Mouse (Mus musculus) testis, postnatal 10 days (tissue): ENCODE data around the gene Fgf16.

Experiments
- DNase-seq: peaks from one replicate; pipeline ENCODE4 v3.0.0; 2021; ENCODE audit warnings: low spot score

Gene Fgf16

DNA sequence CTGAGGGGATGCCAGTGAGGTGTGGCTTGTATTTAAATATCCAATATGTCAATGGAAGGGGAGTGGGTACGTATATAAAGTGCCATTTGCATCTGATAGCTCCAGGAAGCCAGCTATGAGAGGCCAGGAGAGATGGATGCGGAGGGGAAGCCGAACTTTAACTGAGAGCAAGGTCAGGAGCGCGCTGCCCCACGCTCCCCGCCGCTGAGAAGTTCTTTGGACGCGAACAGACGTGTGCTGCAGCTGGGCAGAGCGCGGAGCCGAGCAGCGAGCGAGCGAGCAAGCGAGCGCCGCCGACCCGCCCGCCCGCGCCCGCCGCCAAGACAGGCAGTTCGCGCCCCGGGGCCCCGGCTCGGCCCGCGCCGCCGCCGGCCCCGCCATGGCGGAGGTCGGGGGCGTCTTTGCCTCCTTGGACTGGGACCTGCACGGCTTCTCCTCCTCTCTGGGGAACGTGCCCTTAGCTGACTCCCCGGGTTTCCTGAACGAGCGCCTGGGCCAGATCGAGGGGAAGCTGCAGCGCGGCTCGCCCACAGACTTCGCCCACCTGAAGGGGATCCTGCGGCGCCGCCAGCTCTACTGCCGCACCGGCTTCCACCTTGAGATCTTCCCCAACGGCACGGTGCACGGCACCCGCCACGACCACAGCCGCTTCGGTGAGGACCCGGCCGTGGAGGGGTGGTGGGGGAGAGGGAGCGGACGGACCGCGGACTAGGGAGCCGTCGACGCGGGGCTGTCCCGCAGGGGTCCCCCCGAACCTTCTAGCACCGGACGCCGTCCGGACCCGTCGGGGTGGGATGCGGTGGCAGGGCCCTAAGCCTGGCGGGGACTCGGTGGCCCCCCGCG lies at the start of gene Fgf16:
Fgf16 (plus strand) TSS at position 118 of the 843 bp plus-strand sequence.
- peak; percentile 35 for DNase-seq

DNA sequence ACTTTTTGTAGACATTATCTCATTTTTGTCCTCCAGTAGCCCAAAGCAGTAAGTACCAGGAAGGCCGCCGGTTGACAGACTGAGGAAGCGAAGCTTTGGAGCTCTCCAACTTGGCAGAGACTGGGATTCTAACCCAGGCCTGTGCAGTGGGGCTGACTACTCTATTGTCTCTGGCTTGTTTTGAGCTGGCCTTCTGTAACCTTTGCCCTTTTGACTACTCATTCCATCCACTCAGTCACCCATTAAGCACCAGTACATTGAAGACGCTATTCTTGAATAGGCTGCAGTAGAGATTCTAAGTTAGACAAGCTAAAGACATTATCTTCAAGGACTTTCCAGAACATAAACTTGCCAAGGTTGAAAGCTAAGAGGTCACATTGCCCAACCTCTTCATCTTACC lies 49.3 kb upstream of the Fgf16 start:
- no peak for DNase-seq

DNA sequence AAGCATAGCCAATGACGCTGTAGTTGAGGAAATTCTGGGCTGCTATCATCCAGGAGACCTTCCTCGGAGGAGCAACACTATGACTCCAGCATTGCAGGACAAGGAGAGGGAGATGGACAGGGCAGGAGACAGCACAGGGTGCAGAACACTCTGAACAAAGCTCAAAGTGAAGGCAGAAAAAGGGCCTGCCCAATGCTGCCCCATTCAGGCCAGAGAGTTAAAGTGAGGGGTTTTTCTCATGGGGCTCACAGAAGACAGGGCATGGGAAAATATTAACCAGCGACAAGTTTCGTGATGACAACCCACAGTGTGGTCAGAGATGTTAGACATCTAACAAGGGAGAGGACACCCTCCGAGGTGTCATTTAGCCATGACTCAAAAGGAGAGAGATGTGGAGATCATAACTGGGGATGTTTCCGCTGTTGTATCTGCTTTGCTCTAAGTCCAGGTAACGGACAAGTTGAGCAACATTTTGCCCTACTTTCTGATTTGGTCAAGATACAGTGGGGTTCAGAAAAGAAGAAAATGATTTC lies 48.2 kb upstream of the Fgf16 start:
- no peak for DNase-seq

DNA sequence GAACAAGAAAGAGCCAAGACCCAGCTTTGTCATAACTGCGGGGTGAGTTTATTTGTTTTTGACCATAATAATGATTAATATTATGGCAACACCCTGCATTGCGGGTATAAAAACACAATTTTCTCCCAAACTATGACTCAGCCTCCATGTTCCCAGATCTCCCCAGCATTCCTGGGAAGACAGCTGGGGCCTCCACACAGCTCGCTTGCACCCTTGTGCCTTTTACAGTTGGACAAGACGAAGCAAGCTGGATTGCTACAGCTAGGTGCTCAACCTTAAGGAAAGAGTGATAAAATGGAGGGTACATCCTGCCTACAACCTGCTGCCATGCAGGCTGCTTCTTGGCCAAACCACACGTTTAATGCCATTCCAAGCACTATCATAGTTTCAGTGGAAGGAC lies 45.7 kb upstream of the Fgf16 start:
- DNase-seq = no peak

DNA sequence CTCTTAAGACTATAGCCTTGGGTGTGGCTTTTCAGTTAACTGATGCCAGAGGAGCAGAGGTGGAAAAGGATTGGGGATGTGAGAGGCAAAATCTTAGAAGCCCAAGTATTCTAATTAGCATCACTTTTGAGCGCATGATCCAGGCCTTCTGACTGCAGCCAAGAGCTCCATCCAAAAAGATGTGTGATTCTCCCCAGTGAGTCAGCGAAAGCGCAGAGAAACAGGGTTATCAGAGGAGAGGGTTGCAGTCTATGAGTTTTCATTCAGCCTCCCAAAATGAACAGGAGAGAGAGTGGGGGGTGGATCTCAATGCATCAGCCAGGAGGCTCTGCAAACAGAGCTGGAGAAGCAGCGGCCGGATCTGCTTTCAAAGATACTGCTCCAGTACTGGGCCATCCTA lies 45.1 kb upstream of the Fgf16 start:
- no peak for DNase-seq

DNA sequence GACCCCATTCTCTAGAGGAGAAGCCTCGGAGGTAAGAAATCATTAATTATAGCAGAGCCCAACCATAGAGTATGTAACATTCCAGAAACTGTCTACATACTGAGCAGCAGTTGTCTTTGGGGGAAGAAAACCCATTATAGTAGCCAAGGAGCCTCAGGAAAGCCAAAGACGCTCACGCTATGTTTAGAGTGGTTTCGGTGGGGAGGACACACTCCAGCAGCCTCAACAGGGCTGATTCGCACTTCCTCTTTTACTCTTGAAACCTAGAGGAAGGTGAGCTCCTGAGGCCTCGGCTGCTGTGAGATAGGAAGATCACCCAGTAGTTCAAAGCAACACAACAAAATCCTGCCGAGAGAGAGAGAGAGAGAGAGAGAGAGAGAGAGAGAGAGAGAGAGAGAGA lies 39.9 kb upstream of the Fgf16 start:
- DNase-seq = no peak

DNA sequence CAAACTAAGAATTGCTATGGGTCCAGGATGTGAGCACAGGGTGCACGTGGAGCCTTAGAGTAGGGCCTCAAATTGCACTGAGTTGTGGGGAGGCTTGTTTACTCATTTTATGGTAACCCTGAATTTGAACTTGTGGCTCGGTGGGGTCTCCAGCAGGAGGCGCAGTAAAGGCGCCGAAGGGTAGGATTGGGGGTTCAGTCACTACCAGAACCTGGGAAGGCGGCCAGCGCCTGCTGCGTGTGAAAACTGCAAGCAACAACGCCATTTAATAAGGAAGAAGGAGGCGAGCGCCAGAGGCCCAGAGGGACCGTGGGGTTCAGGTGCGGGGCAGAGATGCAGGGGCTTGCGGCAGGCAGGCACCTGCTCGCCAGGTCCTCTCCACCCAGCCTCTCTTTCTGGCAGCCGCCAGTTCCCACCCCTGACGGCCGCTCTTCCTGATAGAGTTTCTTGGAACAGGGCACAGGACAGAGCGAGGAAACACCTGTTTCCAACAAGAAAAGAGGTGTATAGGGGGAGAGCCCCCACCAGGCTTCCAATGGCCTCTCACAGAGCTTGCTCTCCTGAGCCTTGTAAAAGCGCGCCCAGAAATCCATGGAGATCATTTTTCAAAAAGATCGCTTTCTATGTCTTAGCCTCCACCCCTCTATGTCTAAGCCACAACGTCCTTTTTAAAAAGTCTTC lies 1.1 kb upstream of the Fgf16 start:
- peak; percentile 41 for DNase-seq

DNA sequence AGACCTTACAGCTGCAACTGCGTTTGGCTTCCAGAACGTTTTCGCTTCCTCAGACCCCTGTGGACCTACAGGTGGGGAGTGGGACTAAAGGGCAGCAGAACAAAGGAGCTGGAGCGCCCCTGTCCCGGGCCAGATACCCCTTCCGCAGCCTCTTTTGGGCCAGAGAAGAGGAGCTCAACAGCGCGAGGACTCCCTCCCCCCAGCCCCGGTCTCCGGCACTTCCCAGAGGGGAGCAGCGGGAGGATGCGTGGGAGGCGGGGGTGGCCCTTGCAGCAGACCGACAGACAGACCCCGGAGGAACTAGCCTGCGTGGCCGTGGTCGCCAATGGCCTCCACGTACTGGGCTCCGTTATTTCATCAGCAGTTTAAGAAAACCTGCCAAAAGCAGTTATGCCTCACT lies 467 bp upstream of the Fgf16 start:
- DNase-seq = peak; percentile 38

DNA sequence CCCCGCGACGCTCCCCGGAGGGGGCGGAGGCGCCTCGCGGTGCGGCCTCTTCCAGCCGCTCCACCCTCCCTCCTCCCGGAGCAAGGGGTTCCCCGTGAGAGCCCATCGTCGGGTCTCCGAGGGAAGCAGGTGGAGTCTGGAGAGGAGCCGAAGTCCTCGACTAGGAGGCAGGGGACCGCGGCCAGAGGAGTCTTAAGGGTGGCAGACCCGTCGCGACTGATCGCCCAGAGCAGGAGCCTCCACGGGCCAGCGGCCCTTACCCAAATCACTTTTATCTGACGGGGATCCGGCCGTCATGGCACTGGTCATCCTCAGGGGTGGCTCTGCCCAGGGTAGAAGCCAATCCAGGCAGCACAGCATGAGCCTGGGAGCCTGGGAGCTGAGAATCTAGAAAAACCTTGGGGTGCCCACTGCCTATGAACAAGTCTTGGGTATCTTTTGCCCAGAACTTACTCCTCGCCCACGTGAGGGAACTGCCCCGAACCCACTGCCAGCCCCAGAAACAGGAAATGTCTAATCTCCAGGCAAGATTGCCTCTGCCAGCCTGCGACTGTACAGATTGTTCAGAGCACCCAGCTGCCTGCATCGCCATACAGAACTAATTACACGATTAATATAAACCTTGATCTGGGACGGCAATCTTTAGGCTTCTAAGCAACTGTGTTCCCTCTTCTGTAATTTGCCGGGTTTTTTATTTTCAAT lies 1.1 kb downstream of the Fgf16 start:
- DNase-seq = peak; percentile 35

DNA sequence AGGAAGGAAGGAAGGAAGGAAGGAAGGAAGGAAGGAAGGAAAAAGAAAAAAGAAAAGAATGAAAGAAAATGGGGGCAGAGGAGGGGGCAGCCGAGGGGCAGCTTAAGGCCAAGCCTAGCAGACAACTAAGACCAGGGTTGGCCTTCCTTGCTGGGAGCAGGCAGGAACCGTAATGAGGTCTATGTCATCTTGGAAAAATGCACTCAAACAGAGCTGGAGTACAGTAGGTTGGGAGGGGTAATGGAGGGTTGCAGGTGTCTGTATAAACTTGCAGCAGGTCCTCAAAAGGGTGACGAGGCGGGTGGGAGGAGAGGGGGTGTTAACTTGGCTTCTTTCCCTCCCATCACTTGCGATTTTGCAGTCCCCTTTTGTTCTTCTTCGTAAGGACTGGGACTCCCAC lies 1.9 kb downstream of the Fgf16 start:
- DNase-seq = no peak

DNA sequence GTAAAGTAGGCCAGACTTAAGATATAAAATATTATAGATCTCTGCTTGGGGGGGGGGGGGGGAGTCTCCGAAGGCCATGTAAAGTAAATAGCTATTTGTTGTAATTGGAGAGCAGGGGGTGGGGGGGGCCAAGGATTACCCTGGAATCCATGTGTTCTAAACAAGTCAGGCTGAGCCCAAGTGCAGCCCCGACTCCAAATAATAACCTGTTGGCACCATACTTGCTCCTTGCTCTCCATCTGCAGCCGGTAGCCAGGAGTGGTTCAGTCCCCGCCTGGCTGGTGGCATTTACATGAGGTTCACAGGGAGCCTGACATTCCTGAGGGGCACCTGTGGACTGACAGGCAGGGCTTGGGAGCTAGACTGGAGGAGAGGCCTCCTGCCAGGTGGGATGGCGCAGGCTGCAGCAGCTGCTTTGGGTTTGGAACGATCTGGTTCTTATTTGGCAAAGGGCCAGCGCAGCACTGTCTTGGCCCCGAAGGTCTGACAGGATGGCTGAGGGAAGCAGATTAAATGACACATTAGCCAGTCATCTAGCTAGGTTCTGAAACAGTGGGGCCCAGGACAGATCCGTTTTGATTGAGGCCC lies 3.2 kb downstream of the Fgf16 start:
- DNase-seq = no peak

DNA sequence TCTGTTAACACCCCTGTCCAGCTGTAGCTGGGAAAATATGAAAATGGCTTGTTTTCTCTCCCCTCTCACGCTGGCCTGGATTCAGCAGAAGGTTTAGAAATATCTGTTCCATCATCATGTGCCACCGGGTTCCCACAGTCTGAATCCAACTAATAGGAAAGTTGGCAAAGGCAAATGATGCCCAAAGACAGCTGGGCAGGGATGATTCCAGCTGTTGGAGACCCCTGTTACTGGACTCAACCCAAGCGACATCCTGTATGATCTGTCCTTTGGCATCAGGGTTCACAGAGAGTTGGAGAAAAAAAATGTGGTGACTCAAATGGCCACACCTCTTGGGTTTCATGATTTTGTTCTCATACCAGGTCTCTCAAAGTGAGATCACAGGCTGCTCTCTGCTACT lies 3.9 kb downstream of the Fgf16 start:
- no peak for DNase-seq

DNA sequence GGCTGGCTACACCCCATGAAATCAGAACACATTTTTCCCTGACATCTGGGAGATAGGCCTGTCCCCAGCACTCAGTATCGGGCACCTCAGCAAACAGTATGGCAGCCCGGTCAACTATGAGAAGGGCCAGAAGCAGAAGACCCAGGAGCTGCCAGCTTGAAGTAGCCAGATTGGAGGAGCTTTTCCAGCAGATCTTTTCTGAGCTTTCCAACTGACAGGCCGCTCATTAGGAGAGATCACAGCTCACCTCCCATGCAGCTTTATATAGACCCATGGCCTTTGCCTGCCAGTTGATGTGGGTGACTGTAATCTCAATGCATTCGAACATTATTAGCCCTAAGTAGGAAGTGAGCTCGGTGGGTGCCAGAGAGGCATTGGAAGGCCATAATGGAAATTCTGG lies 9.2 kb downstream of the Fgf16 start:
- DNase-seq = no peak

DNA sequence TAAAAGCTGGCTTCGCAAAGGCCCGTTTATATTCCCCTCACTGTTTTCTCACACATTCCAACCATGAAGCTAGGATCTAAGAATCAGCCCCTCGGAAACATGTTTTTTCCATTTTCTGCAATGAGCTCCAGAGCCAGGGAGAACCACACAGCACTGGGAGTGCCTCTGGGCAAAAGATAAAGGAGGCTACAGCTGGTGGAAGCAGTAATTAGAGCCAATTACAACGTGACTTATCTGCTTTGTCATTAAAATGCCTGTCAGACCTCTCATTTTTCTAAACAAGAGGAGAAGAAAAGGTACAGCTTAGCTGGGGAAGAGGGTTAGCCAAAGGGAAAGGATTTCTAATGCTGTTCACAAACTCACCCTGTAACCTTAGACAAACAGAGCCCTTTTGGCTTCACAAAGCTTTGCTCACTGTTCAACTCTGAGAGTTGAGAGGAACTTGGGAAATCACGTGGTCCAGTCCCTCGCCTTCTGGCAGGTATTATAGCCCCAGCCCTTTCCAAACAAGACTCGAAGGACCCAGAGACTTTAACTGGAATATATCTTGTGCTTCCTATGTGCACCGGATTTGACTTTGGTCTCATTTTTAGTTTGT lies 30.8 kb downstream of the Fgf16 start:
- no peak for DNase-seq

DNA sequence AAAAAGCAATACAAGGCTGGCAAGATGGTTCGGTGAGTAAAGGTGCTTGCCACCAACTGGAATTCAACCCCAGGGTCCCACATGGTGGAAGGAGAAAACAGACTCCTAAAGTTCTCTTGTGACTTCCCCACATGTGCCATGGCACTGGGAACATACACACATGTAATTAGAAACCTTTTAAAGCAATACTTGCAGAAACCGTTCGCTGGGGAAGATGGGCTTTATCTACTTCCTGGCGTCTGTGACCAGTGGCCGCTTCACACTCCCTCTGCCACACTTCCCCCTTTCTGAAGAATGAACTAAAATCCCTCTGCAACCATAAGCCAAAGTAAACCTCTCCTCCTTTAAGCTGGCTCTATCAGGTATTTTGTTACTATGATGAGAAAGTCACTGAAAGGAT lies 60.4 kb downstream of the Fgf16 start:
- DNase-seq = no peak
